Mouse (Mus musculus) hindbrain, postnatal 0 days (tissue): ENCODE results near the gene Mrpl34. TPM values are rescaled to one million over a fixed set of nuclear protein-coding genes. Genes with fewer than 3 reads are reported as not detected.

Experiments used
- ATAC-seq: fragments of 200-750 bp; cut with Nextera tagmentation; 2 replicates; pipeline ENCODE4 v1.8.0; 2017; ENCODE audit warnings: mild to moderate bottlenecking, moderate TSS enrichment, moderate library complexity
- DNase-seq: peaks from one replicate; pipeline ENCODE4 v3.0.0-alpha.2; 2015; ENCODE audit warnings: low spot score
- H3K27ac ChIP-seq: fragments of 300-500 bp; sonication (generic); 2 replicates; pipeline ENCODE4 v1.5.1; 2014; ENCODE audit warnings: mild to moderate bottlenecking
- H3K27me3 ChIP-seq: fragments of 300-500 bp; sonication (generic); 2 replicates; pipeline ENCODE4 v1.6.1; 2014; ENCODE audit warnings: low read length, mixed read lengths; ENCODE audit not compliant: insufficient read depth
- H3K36me3 ChIP-seq: fragments of 300-500 bp; sonication (generic); 2 replicates; pipeline ENCODE4 v1.6.1; 2014; ENCODE audit warnings: low read length, mixed read lengths; ENCODE audit not compliant: insufficient read depth
- H3K4me1 ChIP-seq: fragments of 300-500 bp; sonication (generic); 2 replicates; pipeline ENCODE4 v1.6.1; 2014; ENCODE audit warnings: antibody characterized with exemption, low read length, mixed read lengths; ENCODE audit not compliant: insufficient read depth
- H3K4me2 ChIP-seq: fragments of 300-500 bp; sonication (generic); 2 replicates; pipeline ENCODE4 v1.6.1; 2014; ENCODE audit warnings: low read depth, mild to moderate bottlenecking, low read length, moderate library complexity, mixed read lengths
- H3K4me3 ChIP-seq: fragments of 300-500 bp; sonication (generic); 2 replicates; pipeline ENCODE4 v1.5.1; 2014; ENCODE audit warnings: low read length
- H3K9ac ChIP-seq: fragments of 300-500 bp; sonication (generic); replicated peaks from 2 replicates; pipeline ENCODE4 v1.6.1; 2014; ENCODE audit warnings: mild to moderate bottlenecking, low read length, moderate library complexity, mixed read lengths
- H3K9me3 ChIP-seq: fragments of 300-500 bp; sonication (generic); 2 replicates; pipeline ENCODE4 v1.6.1; 2016; ENCODE audit warnings: low read length, mixed read lengths
- CTCF ChIP-seq: IDR thresholded peaks from 2 replicates; pipeline ENCODE4 v1.5.1; 2016; ENCODE audit warnings: antibody characterized with exemption, control low read depth, low read depth
- WGBS: fragments of 180-500 bp; shearing (Covaris S2); extraction: QIAGEN DNeasy Blood & Tissue Kit; methylation state at CpG from one replicate; pipeline ENCODE4 v1.1.7; 2014; 5-methylcytosine and 5-hydroxymethylcytosine counted together
- polyA plus RNA-seq: library from polyadenylated mRNA; unstranded; fragments of >200 nt; fragmentation: Nextera tagmentation; extraction: Ambion mirVana; gene quantifications from 2 replicates; pipeline ENCODE4 v1.2.1, GENCODE M21; 2015
- total RNA-seq: library from RNA; depleted of rRNA; stranded (reverse); fragments of >200 nt; gene quantifications from 2 replicates; pipeline ENCODE4 v1.2.3, GENCODE M21; 2014

Gene Mrpl34
- total and polyA plus RNA-seq, 2 experiments from 2014 or later, result 127 to 155 TPM

DNA sequence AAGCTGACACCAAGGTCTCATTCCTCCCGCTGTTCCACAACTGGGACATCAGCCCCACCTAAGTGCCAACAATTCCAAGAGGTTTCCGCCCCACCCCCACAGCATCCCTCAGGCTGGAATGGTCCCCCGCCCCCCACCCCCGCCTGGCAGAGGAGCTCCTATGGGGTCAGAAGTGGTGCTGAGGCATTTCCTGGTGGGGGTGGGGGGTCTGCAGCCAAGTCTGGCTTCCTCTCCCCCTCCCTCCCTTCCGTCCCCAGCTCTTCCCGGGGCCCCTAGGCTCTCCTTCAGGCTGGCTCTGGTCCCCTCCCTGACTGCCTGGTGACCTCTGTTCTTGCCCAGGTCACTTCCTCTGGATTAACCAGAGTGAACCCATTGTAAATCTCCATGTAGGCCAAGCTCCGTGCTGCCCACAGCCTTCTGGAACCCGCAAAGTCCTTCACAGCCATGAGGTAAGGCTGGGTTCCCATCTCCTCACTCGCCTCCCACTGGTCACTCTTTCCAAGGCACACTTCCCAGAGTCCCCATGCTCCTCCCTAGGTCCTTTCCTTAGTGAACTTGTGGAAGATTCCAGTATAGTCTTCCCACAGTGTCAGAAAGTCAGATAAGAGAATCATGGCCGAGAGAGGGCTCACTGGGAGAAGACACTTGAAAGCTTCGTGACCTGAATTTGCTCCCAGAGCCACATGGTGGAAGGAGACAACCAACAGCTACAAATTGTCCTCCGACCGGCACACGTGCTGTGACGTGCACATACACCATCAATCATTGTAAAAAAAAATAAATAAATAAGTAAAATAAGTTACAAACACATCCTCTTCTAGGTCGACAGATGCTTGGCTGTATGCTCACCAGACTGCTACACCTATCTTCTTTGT is 34.3 kb downstream of the Mrpl34 start:
- no peak overlapping the region for H3K27ac ChIP-seq
- H3K9ac ChIP-seq, result no peak overlapping the region
- 0 out of 2 replicates have a peak, but pooled peaks cover 1% of the 10 kb centered on the region for H3K36me3 ChIP-seq
- TF ChIP-seq CTCF, result no peak
- no peak overlapping the region for H3K4me2 ChIP-seq
- no peak overlapping the region for H3K4me3 ChIP-seq
- no peaks in the 10 kb centered on the region for H3K9me3 ChIP-seq
- ATAC-seq, result no peak
- H3K27me3 ChIP-seq, result no peaks in the 10 kb centered on the region
- DNase-seq, result no peak
- H3K4me1 ChIP-seq, result no peaks in the 10 kb centered on the region
- 40% methylated on average over 14 of the region's 16 CpGs for WGBS

DNA sequence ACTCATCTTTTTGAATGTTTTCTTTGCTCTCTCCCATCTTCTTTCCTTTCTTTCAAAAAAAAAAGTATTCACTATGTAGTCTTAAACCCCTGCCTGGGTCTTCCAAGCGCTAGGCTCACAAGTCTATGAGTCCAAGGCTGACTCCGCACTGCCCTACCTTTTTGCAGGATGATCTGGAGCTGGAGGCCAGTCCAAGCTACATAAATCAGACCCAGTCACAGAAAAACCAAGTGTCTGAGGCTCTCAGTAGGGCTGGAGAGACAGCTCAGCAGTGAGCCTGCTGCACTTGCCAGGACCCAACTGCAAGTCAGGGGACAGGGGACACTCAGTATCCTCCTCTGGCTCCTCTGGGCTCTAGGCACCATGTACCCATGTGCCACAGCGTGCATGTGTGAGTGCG is 39.6 kb downstream of the Mrpl34 start:
- Histone ChIP-seq H3K4me1 (0 out of 2 replicates have a peak, but pooled peaks cover 5% of the 10 kb centered on the region), H3K27me3 (peaks cover 24% of the 10 kb centered on the region), H3K4me2 (no peak overlapping the region), H3K9ac (no peak overlapping the region), H3K27ac (no peak overlapping the region), H3K36me3 (no peaks in the 10 kb centered on the region), H3K9me3 (no peaks in the 10 kb centered on the region), H3K4me3 (no peak overlapping the region)
- 91% methylated on average over 4 of the region's 4 CpGs for WGBS
- no peak for DNase-seq
- no peak for TF ChIP-seq CTCF
- ATAC-seq, result no peak

DNA sequence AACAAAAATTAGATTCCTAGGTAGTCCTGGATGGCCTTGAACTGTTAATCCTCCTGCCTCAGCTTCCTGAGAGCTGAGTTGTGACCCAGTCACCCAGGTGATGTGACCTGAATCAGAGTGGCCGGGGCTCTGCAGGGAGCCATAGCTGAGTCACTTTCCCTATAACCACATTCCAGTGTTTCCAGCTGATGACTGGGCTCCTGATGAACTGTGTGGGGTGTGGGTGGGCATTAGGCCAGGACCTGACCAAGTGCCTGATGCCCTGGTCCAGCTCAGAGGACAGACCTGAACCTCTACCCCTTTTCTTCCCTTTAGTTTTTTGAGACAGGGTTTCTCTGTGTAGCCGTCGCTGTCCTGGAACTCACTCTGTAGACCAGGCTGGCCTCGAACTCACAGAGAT is 40.6 kb downstream of the Mrpl34 start:
- Histone ChIP-seq H3K27ac (no peak overlapping the region), H3K4me1 (0 out of 2 replicates have a peak, but pooled peaks cover 5% of the 10 kb centered on the region), H3K4me2 (no peak overlapping the region), H3K27me3 (peaks cover 27% of the 10 kb centered on the region), H3K36me3 (no peaks in the 10 kb centered on the region), H3K4me3 (no peak overlapping the region), H3K9me3 (no peaks in the 10 kb centered on the region), H3K9ac (no peak overlapping the region)
- DNase-seq (no peak), ATAC-seq (no peak)
- no peak for TF ChIP-seq CTCF
- 96% methylated on average over 4 of the region's 4 CpGs for WGBS

DNA sequence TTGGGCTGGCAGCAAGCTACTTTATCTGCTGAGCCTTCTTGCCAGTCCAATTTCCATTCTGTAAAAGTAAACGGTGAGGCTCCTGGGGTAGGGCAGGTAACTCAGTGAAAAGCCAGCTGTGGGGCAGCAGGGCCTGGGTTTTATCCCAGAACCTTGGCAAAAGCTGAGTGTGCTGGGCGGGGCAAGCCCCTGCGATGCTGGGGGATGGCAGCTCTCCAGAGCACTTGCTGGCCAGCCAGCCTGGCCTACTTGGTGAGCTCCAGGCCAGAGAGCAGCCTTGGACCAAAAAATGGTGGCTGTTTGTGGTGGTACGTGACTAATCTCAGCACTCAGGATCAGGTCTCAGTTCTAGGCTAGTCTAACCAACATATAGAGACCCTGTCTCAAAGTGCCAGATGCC is 41.2 kb downstream of the Mrpl34 start:
- WGBS, result 70% methylated on average over 4 of the region's 4 CpGs
- H3K27me3 ChIP-seq, result peaks cover 27% of the 10 kb centered on the region

DNA sequence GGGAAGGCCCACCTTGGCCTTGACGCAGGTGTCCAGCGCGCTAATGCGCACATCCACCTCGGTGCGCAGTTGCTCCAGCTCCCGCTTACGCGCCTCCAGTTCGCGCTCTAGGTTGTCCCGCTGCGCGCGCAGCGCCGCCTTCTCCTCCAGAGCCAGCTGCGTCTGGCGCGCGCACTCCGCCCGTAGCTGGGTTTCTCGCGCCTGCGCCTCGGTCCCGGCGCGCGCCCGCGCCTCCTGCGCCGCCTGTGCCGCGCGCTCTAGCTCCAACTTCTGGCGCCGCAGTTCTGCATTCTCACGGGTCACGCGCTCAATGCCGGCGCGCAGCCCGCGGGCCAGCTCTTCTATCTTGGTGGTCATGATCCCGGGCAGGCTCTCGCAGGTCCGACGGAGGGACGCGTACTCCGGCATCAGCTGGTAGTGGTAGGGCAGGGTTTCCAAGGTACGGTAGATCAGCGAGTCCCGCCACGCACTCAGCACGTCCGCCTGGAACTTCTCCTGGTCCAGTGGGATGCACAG is 42.9 kb downstream of the Mrpl34 start:
- DNase-seq, result peak; percentile 93
- 0 out of 2 replicates have a peak, but pooled peaks cover 5% of the 10 kb centered on the region for H3K4me1 ChIP-seq
- WGBS, result under 1% methylated on average over 60 of the region's 61 CpGs
- no peak for TF ChIP-seq CTCF
- peak overlapping the region; percentile 56 for H3K9ac ChIP-seq
- H3K4me2 ChIP-seq, result peak overlapping the region; percentile 68
- peak; percentile 86 for ATAC-seq
- peaks cover 27% of the 10 kb centered on the region for H3K27me3 ChIP-seq
- no peaks in the 10 kb centered on the region for H3K36me3 ChIP-seq
- no peaks in the 10 kb centered on the region for H3K9me3 ChIP-seq
- no peak overlapping the region for H3K27ac ChIP-seq
- peak overlapping the region; percentile 45 for H3K4me3 ChIP-seq

More for the DNA sequence above, 41.2 kb downstream of the Mrpl34 start:
- no peaks in the 10 kb centered on the region for H3K9me3 ChIP-seq
- no peaks in the 10 kb centered on the region for H3K36me3 ChIP-seq
- no peak overlapping the region for H3K9ac ChIP-seq
- no peak overlapping the region for H3K4me3 ChIP-seq
- no peak for ATAC-seq
- no peak overlapping the region for H3K27ac ChIP-seq
- DNase-seq, result no peak
- no peak for TF ChIP-seq CTCF
- H3K4me2 ChIP-seq, result no peak overlapping the region
- 0 out of 2 replicates have a peak, but pooled peaks cover 5% of the 10 kb centered on the region for H3K4me1 ChIP-seq

DNA sequence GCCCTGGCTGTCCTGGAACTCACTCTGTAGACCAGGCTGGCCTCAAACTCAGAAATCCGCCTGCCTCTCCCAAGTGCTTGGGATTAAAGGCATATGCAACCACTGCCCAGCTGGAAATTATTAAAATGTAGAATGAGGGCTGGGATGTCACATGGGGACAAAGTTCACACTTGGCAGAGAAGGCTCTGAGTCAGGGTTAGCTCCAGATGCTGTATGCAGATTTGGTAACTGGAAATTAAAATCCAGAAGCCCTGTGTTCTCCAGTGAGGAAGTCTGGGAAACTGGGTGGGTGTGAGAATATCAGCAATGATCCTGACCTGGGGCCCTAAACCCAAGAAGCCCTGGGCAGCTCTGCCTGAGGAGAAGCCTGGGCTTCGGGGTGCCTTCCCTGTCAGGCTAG is 44.6 kb downstream of the Mrpl34 start:
- WGBS, result 62% methylated on average over 2 of the region's 2 CpGs
- no peak for TF ChIP-seq CTCF
- Histone ChIP-seq H3K9ac (no peak overlapping the region), H3K36me3 (no peaks in the 10 kb centered on the region), H3K4me3 (no peak overlapping the region), H3K4me2 (no peak overlapping the region), H3K27ac (no peak overlapping the region), H3K9me3 (no peaks in the 10 kb centered on the region), H3K4me1 (0 out of 2 replicates have a peak, but pooled peaks cover 5% of the 10 kb centered on the region), H3K27me3 (peaks cover 27% of the 10 kb centered on the region)
- DNase-seq (no peak), ATAC-seq (no peak)
